Mouse (Mus musculus): Measurements from ENCODE around the gene Ddx17.

Gene Ddx17

DNA sequence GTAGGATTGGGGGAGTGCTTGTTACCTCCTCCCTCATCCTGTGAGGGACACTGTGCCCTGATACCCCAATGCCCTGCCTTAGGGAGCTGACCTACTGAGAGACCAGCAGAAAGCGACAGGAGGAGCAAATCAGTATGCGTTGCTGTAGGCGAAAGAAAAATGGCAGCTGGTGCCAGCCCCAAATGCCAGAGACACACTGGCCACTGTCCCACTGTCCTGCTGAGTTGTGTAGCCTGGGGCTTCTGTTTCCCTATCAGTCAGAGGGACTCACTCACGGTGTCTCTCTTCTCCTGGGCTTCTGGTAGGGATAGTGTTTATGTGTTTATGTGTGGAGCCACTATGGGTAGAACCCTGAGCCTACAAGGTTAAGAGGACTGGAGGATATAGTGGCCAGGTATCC, 28.8 kb downstream of the Ddx17 start:
- no peak for DNase-seq

GRCm38 (mm10) chr15:79516171-79517096, 30.1 kb downstream of the Ddx17 start, which contains the start of gene Kdelr3:
Gene Kdelr3, plus strand, starts transcription at chr15:79516411.
- peak; percentile 77 to 88 for DNase-seq

DNA sequence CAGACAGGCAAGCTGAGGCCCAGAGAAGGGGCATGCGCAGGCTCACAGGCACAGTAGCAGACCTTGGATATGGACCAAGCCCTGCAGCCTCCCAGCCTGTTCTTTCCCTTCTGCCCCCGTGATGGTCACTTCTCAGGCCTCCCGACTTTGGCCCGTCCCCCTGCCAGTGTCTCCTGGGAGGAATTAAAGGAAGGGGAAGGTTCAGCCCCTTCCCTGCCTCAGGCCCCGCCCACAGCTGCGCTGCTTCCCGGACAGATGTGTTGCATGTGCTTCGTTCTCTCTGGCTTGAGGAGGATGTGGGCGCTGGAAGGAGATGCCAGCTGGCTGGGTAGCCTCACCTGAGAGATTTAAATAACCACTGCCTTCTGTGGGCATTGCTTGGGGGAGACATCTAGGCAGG, 32.6 kb downstream of the Ddx17 start:
- DNase-seq, result no peak

- DNase-seq, result peak; percentile 81 to 85
These were observed 34.8 kb downstream of the Ddx17 start for GRCm38 (mm10) chr15:79511553-79512320.

DNA sequence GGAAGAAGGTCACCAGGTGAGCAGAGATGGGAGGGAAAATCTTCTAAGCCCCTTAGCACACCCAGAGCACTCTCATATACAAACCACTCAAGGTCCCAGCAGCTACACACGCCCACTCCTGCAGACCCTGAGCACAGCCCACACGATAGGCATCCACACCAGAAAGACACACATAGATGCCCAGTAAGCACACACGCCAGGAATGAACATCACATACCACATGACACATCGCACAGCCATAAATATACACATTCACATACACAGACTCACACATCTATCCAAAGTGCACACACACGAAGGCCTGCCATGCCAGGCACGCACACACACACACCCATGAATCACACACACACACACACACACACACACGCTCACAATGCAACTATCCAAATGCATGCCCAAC, 36.1 kb downstream of the Ddx17 start:
- DNase-seq, result no peak

DNA sequence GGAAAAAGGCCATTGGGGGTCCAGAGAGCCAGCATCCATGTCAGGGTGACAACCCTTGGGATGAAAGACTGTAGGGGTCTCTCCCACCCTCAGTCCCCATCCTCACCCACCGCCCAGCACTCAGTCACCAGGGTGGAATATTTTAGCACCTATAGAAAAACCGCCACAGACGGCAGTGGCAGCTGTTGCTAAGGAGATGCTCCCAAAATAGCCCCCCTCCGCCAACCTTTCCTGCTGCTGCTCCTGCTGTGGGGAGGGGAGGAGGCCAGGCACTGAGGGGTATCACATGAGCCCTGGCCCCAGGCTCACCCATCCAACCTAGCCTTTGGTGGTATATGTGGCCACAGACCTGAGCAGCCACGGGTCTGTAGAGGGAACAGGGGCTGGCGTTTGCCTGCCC, 36.5 kb downstream of the Ddx17 start:
- DNase-seq, result no peak

DNA sequence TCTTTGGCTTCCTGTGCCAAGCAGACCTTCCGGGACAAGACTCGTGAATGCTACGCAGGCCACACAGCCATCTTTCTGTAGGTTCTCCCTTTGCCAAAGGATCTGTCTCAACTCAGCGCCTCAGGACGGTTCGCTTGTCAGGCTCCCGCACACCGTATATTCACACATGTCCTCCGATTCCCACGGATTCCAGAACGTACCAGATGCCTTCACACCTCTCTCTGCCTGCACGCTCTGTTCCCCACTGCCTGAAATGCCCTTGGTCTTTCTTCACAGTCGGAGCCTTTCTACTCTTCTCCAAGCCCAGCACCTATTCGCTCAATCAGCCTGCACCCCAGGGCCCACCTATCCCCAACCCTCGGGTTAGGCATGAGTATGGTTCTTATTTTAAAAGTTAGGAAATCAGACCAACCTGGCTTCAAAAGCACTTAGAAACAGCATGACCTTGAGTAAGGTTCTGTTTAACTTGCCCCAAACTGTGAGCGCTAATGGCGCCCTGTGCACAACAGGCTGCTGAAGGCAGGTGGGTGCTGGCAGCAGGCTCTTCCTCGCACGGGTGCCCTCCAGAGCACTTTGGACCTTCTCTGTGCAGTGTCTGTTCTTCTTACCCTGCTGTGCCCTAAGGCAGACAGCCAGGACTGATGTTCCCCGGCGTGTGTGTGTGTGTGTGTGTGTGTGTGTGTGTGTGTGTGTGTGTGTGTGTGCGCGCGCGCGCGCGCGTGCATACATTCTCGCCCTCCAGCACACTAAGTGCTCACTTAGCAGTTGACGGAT, 39.3 kb downstream of the Ddx17 start:
- no peak for DNase-seq

GRCm38 (mm10) chr15:79506460-79506859, 40.1 kb downstream of the Ddx17 start:
- DNase-seq, result no peak

DNA sequence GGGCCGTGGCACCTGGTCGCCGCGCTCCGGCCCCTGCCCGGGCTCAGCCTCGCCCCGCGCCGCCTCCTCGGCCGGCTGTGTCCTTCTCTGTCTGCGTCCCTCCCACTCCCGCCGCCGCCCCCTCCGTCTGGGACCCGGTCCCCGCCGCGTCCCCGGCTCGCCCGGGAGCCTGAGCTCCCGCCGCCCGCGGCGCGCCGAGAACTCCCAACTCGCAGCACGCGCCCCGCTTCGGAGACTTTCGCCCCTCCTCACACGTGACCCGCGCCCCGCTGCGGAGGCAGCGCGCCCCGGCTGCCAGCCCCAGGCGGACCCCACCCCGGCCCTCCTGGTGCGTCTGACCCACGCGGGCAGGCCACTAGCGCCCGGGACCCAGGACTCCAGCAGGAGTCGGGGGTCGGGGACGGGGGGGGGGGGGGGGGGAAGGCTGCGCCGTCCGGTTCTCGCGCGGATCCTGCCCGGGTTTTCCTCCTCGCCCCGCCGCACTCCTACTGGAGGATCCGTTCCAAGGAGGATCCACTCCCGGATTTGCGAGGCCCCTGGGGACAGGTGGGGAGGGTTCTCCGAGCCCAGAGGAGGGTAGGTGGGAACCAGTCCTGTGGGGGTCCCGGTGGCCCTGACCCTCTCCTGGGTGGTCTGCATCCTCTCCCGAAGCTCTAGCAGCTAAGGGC, 40.8 kb downstream of the Ddx17 start:
- DNase-seq, result peak; percentile 42 to 54

GRCm38 (mm10) chr15:79504707-79505452, 41.7 kb downstream of the Ddx17 start, which contains the start of gene Kcnj4:
Gene Kcnj4, minus strand, starts transcription at chr15:79505241.
- DNase-seq, result no peak

- no peak for DNase-seq
These were observed 43.1 kb downstream of the Ddx17 start for GRCm38 (mm10) chr15:79503438-79503837.

- no peak for DNase-seq
These were observed 43.6 kb downstream of the Ddx17 start for GRCm38 (mm10) chr15:79502891-79503341.

DNA sequence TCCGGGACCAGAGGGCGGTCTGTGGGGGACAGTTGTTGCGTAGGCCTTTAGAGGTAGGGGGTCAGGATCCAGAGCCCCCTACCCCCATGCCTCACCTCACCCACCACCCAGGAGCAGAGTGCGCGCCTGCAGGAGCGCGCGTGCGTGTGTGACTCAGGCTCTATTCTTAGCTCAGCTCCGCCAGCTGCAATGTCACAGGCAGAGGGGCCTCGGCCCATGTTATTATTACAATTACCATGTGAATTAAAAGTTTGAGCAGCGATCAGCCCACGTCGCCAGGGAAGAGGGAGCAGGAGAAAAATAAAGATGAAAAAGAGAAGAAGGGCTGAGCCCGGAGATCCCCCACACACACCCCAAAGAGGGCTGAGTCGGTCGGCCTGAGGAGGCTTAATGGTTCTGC, 46.4 kb downstream of the Ddx17 start:
- DNase-seq, result no peak

- no peak for DNase-seq
These were observed 53.0 kb downstream of the Ddx17 start for GRCm38 (mm10) chr15:79493527-79493926.

DNA sequence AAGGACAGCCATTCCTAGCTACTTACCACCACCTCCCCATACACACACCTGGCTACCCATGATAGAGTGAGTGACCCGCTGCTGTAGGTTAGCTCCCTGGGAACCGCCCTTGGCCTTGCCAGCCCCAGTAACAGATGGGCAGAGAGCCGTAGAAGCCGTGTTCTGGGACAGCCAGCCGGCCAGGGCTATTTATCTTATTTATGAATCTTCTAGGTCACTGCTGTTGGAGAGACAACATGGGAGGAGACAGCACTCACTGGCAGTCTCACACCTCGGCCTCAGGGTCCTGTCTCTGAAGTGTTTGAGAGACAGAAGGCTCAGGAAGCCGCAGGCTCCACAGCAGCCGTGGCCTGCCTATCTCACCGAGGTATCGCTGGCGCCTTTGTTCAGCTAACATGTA, 57.1 kb downstream of the Ddx17 start:
- DNase-seq, result no peak

DNA sequence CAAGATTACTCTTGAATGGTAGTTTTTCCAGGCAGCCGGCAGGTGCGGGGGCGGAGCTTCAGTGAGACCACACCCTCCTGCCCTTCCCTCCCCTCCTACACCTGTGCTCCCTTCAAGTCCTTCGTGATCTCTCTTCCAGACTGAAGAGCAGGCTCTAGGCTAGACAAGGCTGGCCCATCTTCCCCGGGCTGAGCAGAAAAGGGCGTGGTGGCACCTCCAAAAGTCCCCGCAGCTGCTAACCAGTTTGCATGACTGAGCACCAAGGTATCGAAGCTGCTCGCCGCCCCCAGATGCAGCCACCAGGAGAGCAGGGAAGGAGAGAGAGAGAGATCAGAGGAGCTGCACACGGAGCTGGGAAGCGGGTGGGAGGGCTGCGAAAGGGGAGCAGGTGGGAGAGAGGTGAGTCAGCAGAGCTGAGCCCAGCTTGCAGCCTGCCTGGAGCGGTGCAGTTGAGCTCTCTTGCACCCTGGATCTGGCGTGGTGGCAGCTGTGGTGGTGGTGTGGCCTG, 65.3 kb downstream of the Ddx17 start:
- DNase-seq, result peak; percentile 27 to 29
